Mouse (Mus musculus): ENCODE data around the gene Zfp513. TPM values are rescaled to one million over a fixed set of nuclear protein-coding genes. Genes with fewer than 3 reads are reported as not detected.

The Zfp513 gene
- polyA plus RNA-seq (2021; fragmentation: Nextera tagmentation) = 1.6 and 1.9 TPM in 2 replicates
- long read RNA-seq, experiment 1, partial matches to known transcripts = 0 of 3 reads
- long read RNA-seq, experiment 1, other reads (novel, unspliced or antisense) = 3 of 3 reads
- long read RNA-seq, experiment 2, partial matches to known transcripts = 1 of 9 reads
- long read RNA-seq, experiment 2, other reads (novel, unspliced or antisense) = 4 of 9 reads

GRCm38 (mm10) chr5:31201742-31202590 lies at the start of gene Zfp513:
Zfp513 (minus strand) TSS chr5:31202303.

GRCm38 (mm10) chr5:31251541-31252101 lies 49.5 kb upstream of the Zfp513 start, which contains the start of gene Krtcap3:
Krtcap3 (plus strand) TSS chr5:31251691.

GRCm38 (mm10) chr5:31240637-31241521 lies 38.8 kb upstream of the Zfp513 start, which contains the start of the genes Nrbp1 and Gm9970:
Nrbp1 (plus strand) TSS chr5:31240864.
Gm9970 (minus strand) TSS chr5:31241232.

GRCm38 (mm10) chr5:31220448-31221303 lies 18.6 kb upstream of the Zfp513 start, which contains the start of gene Ppm1g:
Ppm1g (minus strand) TSS chr5:31220687.

GRCm38 (mm10) chr5:31192939-31193630 lies 9.0 kb downstream of the Zfp513 start, which contains the start of the genes Snx17 and Eif2b4:
Snx17 (plus strand) TSS chr5:31193227.
Eif2b4 (minus strand) TSS chr5:31193430.

GRCm38 (mm10) chr5:31179766-31180630 lies 22.1 kb downstream of the Zfp513 start, which contains the start of the genes Gm29609 and Gtf3c2:
Gm29609 (minus strand) TSS chr5:31179911.
Gtf3c2 (minus strand) TSS chr5:31180144.

GRCm38 (mm10) chr5:31154152-31154553 lies 48.0 kb downstream of the Zfp513 start, which contains the start of gene Mpv17:
Mpv17 (minus strand) TSS chr5:31154251.

Other genes starting within 250 kb of the Zfp513 start
- gene Preb, start 241.9 kb downstream of the Zfp513 start, polyA plus RNA-seq (2021; fragmentation: Nextera tagmentation) = 50.1 and 55.9 TPM in 2 replicates
- 0.06 TPM in 2 replicates for gene Tcf23, start 233.6 kb downstream of the Zfp513 start, polyA plus RNA-seq (2021; fragmentation: Nextera tagmentation)
- gene Atraid, start 154.0 kb downstream of the Zfp513 start, polyA plus RNA-seq (2021; fragmentation: Nextera tagmentation) = 231 and 258 TPM in 2 replicates
- gene Slc5a6, start 153.4 kb downstream of the Zfp513 start, polyA plus RNA-seq (2021; fragmentation: Nextera tagmentation) = 9.8 and 12.6 TPM in 2 replicates
- gene Cad, start 147.5 kb downstream of the Zfp513 start, polyA plus RNA-seq (2021; fragmentation: Nextera tagmentation) = 2.9 and 3.1 TPM in 2 replicates
- not detected in 2 replicates for gene Dnajc5g, start 96.0 kb downstream of the Zfp513 start, polyA plus RNA-seq (2021; fragmentation: Nextera tagmentation)
- 88.3 and 99.3 TPM in 2 replicates for gene Slc30a3, start 94.1 kb downstream of the Zfp513 start, polyA plus RNA-seq (2021; fragmentation: Nextera tagmentation)
- 0.15 and 0.33 TPM in 2 replicates for gene Trim54, start 85.6 kb downstream of the Zfp513 start, polyA plus RNA-seq (2021; fragmentation: Nextera tagmentation)
- gene Ucn, start 63.5 kb downstream of the Zfp513 start, polyA plus RNA-seq (2021; fragmentation: Nextera tagmentation) = not detected in 2 replicates
- gene Mpv17, start 48.1 kb downstream of the Zfp513 start, polyA plus RNA-seq (2021; fragmentation: Nextera tagmentation) = 139 and 146 TPM in 2 replicates
- gene Gm29609, start 22.4 kb downstream of the Zfp513 start, polyA plus RNA-seq (2021; fragmentation: Nextera tagmentation) = 0.70 and 2.9 TPM in 2 replicates
- 12.4 and 12.7 TPM in 2 replicates for gene Gtf3c2, start 22.2 kb downstream of the Zfp513 start, polyA plus RNA-seq (2021; fragmentation: Nextera tagmentation)
- gene Snx17, start 9.1 kb downstream of the Zfp513 start, polyA plus RNA-seq (2021; fragmentation: Nextera tagmentation) = 112 and 117 TPM in 2 replicates
- gene Eif2b4, start 8.9 kb downstream of the Zfp513 start, polyA plus RNA-seq (2021; fragmentation: Nextera tagmentation) = 31.6 and 46.9 TPM in 2 replicates
- gene Ppm1g, start 18.4 kb upstream of the Zfp513 start, polyA plus RNA-seq (2021; fragmentation: Nextera tagmentation) = 79.7 and 95.6 TPM in 2 replicates
- gene Nrbp1, start 38.6 kb upstream of the Zfp513 start, polyA plus RNA-seq (2021; fragmentation: Nextera tagmentation) = 75.4 and 80.3 TPM in 2 replicates
- not detected in 2 replicates for gene Gm9970, start 38.9 kb upstream of the Zfp513 start, polyA plus RNA-seq (2021; fragmentation: Nextera tagmentation)
- gene Krtcap3, start 49.4 kb upstream of the Zfp513 start, polyA plus RNA-seq (2021; fragmentation: Nextera tagmentation) = 0.77 and 2.4 TPM in 2 replicates
- gene Ift172, start 88.8 kb upstream of the Zfp513 start, polyA plus RNA-seq (2021; fragmentation: Nextera tagmentation) = 13.4 and 15.4 TPM in 2 replicates
- gene Fndc4, start 93.8 kb upstream of the Zfp513 start, polyA plus RNA-seq (2021; fragmentation: Nextera tagmentation) = 72.5 and 92.3 TPM in 2 replicates
- not detected in 2 replicates for gene Gckr, start 95.1 kb upstream of the Zfp513 start, polyA plus RNA-seq (2021; fragmentation: Nextera tagmentation)